Mouse (Mus musculus) cerebellum, postnatal 36 days (tissue): ENCODE measurements around the gene Stim1.
"Not testable (repeated sequence)": the region's sequence is repeated elsewhere in the genome, so short reads cannot be mapped to it uniquely, and the experiment has no call there.

Experiments
- DNase-seq, 2 experiments: peaks; one replicate each; pipeline ENCODE4 v3.0.0; 2021 to 2022; ENCODE audit warnings: mixed read lengths in 2 of 2

Gene Stim1

GRCm38 (mm10) chr7:102467566-102467965 is 200.0 kb downstream of the Stim1 start:
- no peak for DNase-seq

- no peak for DNase-seq
These were observed 205.1 kb downstream of the Stim1 start for GRCm38 (mm10) chr7:102472675-102473074.

- no peak for DNase-seq
These were observed 209.0 kb downstream of the Stim1 start for GRCm38 (mm10) chr7:102476601-102477000.

GRCm38 (mm10) chr7:102477377-102477776 is 209.8 kb downstream of the Stim1 start:
- DNase-seq: no peak

GRCm38 (mm10) chr7:102478425-102478824 is 210.8 kb downstream of the Stim1 start:
- DNase-seq: no peak

- no peak for DNase-seq
These were observed 211.3 kb downstream of the Stim1 start for GRCm38 (mm10) chr7:102478926-102479325.

GRCm38 (mm10) chr7:102479368-102480078 is 211.9 kb downstream of the Stim1 start:
- no peak for DNase-seq

GRCm38 (mm10) chr7:102480821-102481220 is 213.2 kb downstream of the Stim1 start:
- no peak for DNase-seq

- no peak for DNase-seq
These were observed 214.0 kb downstream of the Stim1 start, which contains the start of gene Olfr543 for GRCm38 (mm10) chr7:102481579-102481978. Gene Olfr543 (minus strand): TSS chr7:102481679.

- no peak for DNase-seq
These were observed 216.1 kb downstream of the Stim1 start for GRCm38 (mm10) chr7:102483665-102484064.

- DNase-seq: not testable (repeated sequence)
These were observed 217.2 kb downstream of the Stim1 start for GRCm38 (mm10) chr7:102484766-102485165.

- DNase-seq: no peak
These were observed 218.5 kb downstream of the Stim1 start for GRCm38 (mm10) chr7:102486105-102486504.
